Mouse (Mus musculus): ENCODE measurements at regions not wholly inside any gene's neighbourhood (a gene's known extent, or its start where the extent isn't known, plus 50 kb on each side); places are given as distances from the start of the nearest gene placed in this dataset.
A peak's percentile ranks its signal among the peaks of the same experiment; 100 is the strongest.

GRCm38 (mm10) chr2:157633286-157633685 lies 62.2 kb upstream of the Blcap start:
- peaks cover 5% of the 10 kb centered on the region; the same call in 1 of the 2 replicates for H3K4me1 ChIP-seq (replicated peaks)
- H3K27me3 ChIP-seq: no peaks in the 10 kb centered on the region
- 49% methylated on average over 7 of the region's 7 CpGs for WGBS
- no peak for ATAC-seq (ENCODE audit: low read depth)
- H3K9me3 ChIP-seq: no peaks in the 10 kb centered on the region
- no peak overlapping the region for H3K4me3 ChIP-seq
- no peak overlapping the region for H3K9ac ChIP-seq
- H3K27ac ChIP-seq (replicated peaks): no peak overlapping the region
- no peaks in the 10 kb centered on the region for H3K36me3 ChIP-seq
- no peak overlapping the region for H3K4me2 ChIP-seq

GRCm38 (mm10) chr2:157635670-157636069 lies 64.6 kb upstream of the Blcap start:
- peaks cover 5% of the 10 kb centered on the region; the same call in 1 of the 2 replicates for H3K4me1 ChIP-seq (replicated peaks)
- H3K36me3 ChIP-seq: no peaks in the 10 kb centered on the region
- no peak overlapping the region for H3K4me3 ChIP-seq
- H3K4me2 ChIP-seq: no peak overlapping the region
- H3K27me3 ChIP-seq: no peaks in the 10 kb centered on the region
- H3K9ac ChIP-seq: no peak overlapping the region
- peak overlapping the region; percentile 55 for H3K27ac ChIP-seq (replicated peaks)
- 0 out of 2 replicates have a peak, but pooled peaks have one; percentile 44 for ATAC-seq (ENCODE audit: low read depth)
- no peaks in the 10 kb centered on the region for H3K9me3 ChIP-seq
- 6% methylated on average over 14 of the region's 14 CpGs for WGBS

GRCm38 (mm10) chr2:157640873-157641272 lies 69.8 kb upstream of the Blcap start:
- Histone ChIP-seq H3K9me3 (no peaks in the 10 kb centered on the region), H3K9ac (no peak overlapping the region)
- ATAC-seq (ENCODE audit: low read depth): no peak

GRCm38 (mm10) chr2:157663584-157664375 lies 73.4 kb upstream of the Ctnnbl1 start:
- no peak overlapping the region for H3K9ac ChIP-seq
- 15% methylated on average over 20 of the region's 20 CpGs for WGBS
- no peaks in the 10 kb centered on the region for H3K36me3 ChIP-seq
- no peak overlapping the region for H3K4me3 ChIP-seq
- 0 out of 2 replicates have a peak, but pooled peaks have one; percentile 49 for ATAC-seq (ENCODE audit: low read depth)
- H3K4me2 ChIP-seq: no peak overlapping the region
- H3K4me1 ChIP-seq (replicated peaks): peaks cover 42% of the 10 kb centered on the region
- peak overlapping the region; percentile 43 for H3K27ac ChIP-seq (replicated peaks)
- no peaks in the 10 kb centered on the region for H3K27me3 ChIP-seq
- 0 out of 2 replicates have a peak, but pooled peaks cover 4% of the 10 kb centered on the region for H3K9me3 ChIP-seq

More at GRCm38 (mm10) chr2:157640873-157641272, 69.8 kb upstream of the Blcap start:
- no peak overlapping the region for H3K27ac ChIP-seq (replicated peaks)
- H3K4me2 ChIP-seq: no peak overlapping the region
- no peaks in the 10 kb centered on the region for H3K36me3 ChIP-seq
- H3K27me3 ChIP-seq: no peaks in the 10 kb centered on the region
- WGBS: 31% methylated on average over 4 of the region's 4 CpGs
- no peak overlapping the region for H3K4me3 ChIP-seq
- peaks cover 7% of the 10 kb centered on the region; the same call in 1 of the 2 replicates for H3K4me1 ChIP-seq (replicated peaks)

GRCm38 (mm10) chr2:157664481-157664880 lies 72.7 kb upstream of the Ctnnbl1 start:
- no peak for ATAC-seq (ENCODE audit: low read depth)
- 54% methylated on average over 6 of the region's 6 CpGs for WGBS
- Histone ChIP-seq H3K9ac (no peak overlapping the region), H3K4me2 (no peak overlapping the region), H3K27ac (replicated peaks) (peak overlapping the region; percentile 67), H3K4me3 (no peak overlapping the region), H3K27me3 (no peaks in the 10 kb centered on the region), H3K4me1 (replicated peaks) (peaks cover 49% of the 10 kb centered on the region), H3K36me3 (no peaks in the 10 kb centered on the region), H3K9me3 (0 out of 2 replicates have a peak, but pooled peaks cover 4% of the 10 kb centered on the region)

GRCm38 (mm10) chr2:157670191-157670590 lies 67.0 kb upstream of the Ctnnbl1 start:
- ATAC-seq (ENCODE audit: low read depth): no peak
- Histone ChIP-seq H3K9ac (no peak overlapping the region), H3K36me3 (no peaks in the 10 kb centered on the region), H3K9me3 (0 out of 2 replicates have a peak, but pooled peaks cover 4% of the 10 kb centered on the region), H3K4me1 (replicated peaks) (peaks cover 28% of the 10 kb centered on the region), H3K27ac (replicated peaks) (0 out of 2 replicates have a peak overlapping the region, but pooled peaks have one; percentile 62), H3K4me3 (no peak overlapping the region), H3K4me2 (no peak overlapping the region), H3K27me3 (no peaks in the 10 kb centered on the region)
- 79% methylated on average over 2 of the region's 2 CpGs for WGBS

- ATAC-seq (ENCODE audit: low read depth): peak; percentile 57
- WGBS: 24% methylated on average over 19 of the region's 19 CpGs
Observed at GRCm38 (mm10) chr2:157674906-157675305, 62.3 kb upstream of the Ctnnbl1 start.

GRCm38 (mm10) chr2:157676396-157677176 lies 60.6 kb upstream of the Ctnnbl1 start:
- Histone ChIP-seq H3K9ac (no peak overlapping the region), H3K27me3 (no peaks in the 10 kb centered on the region), H3K4me1 (replicated peaks) (peaks cover 27% of the 10 kb centered on the region), H3K27ac (replicated peaks) (no peak overlapping the region), H3K4me3 (no peak overlapping the region), H3K4me2 (no peak overlapping the region), H3K9me3 (no peaks in the 10 kb centered on the region), H3K36me3 (no peaks in the 10 kb centered on the region)
- 54% methylated on average over 10 of the region's 10 CpGs for WGBS
- ATAC-seq (ENCODE audit: low read depth): no peak

More at GRCm38 (mm10) chr2:157674906-157675305, 62.3 kb upstream of the Ctnnbl1 start:
- Histone ChIP-seq H3K4me2 (no peak overlapping the region), H3K36me3 (no peaks in the 10 kb centered on the region), H3K4me1 (replicated peaks) (peaks cover 27% of the 10 kb centered on the region), H3K9ac (no peak overlapping the region), H3K9me3 (no peaks in the 10 kb centered on the region), H3K27me3 (no peaks in the 10 kb centered on the region), H3K4me3 (no peak overlapping the region), H3K27ac (replicated peaks) (peak overlapping the region; percentile 73)

- H3K27ac ChIP-seq (replicated peaks): no peak overlapping the region
- no peaks in the 10 kb centered on the region for H3K9me3 ChIP-seq
- H3K4me3 ChIP-seq: no peak overlapping the region
- no peak for ATAC-seq (ENCODE audit: low read depth)
- H3K36me3 ChIP-seq: no peaks in the 10 kb centered on the region
- peaks cover 27% of the 10 kb centered on the region for H3K4me1 ChIP-seq (replicated peaks)
- no peaks in the 10 kb centered on the region for H3K27me3 ChIP-seq
- no peak overlapping the region for H3K4me2 ChIP-seq
- 53% methylated on average over 7 of the region's 7 CpGs for WGBS
- H3K9ac ChIP-seq: no peak overlapping the region
Observed at GRCm38 (mm10) chr2:157677262-157677661, 59.9 kb upstream of the Ctnnbl1 start.

- Histone ChIP-seq H3K4me1 (replicated peaks) (peaks cover 4% of the 10 kb centered on the region; the same call in 1 of the 2 replicates), H3K4me3 (no peak overlapping the region), H3K27ac (replicated peaks) (no peak overlapping the region), H3K4me2 (no peak overlapping the region), H3K9ac (no peak overlapping the region), H3K27me3 (no peaks in the 10 kb centered on the region), H3K9me3 (no peaks in the 10 kb centered on the region), H3K36me3 (no peaks in the 10 kb centered on the region)
- no peak for ATAC-seq (ENCODE audit: low read depth)
- WGBS: 76% methylated on average over 7 of the region's 7 CpGs
Observed at GRCm38 (mm10) chr2:157681931-157682330, 55.3 kb upstream of the Ctnnbl1 start.

Data from neural tube, embryonic 13.5 days (tissue).